Comparison of ENCODE assay signal across 8 mouse cellular contexts in genomic region chr9:65141306-65141975, GRCm38 (mm10). TPM values are rescaled to one million over a fixed set of nuclear protein-coding genes. Genes with fewer than 3 reads are reported as not detected.
DNase-seq lines count a peak whose midpoint lies in the region; ATAC-seq and TF ChIP-seq lines count a peak whose summit lies in the region.

No protein-coding gene starts in this region.

- no peak for TF ChIP-seq CTCF in left cerebral cortex, adult 2 months (IDR thresholded peaks at IDR 0.05)
- TF ChIP-seq CTCF in bone marrow macrophage, adult 2 months (IDR thresholded peaks at IDR 0.05; ENCODE audit: low read depth, low read length): no peak
- no peak for TF ChIP-seq CTCF in olfactory bulb, adult 2 months (IDR thresholded peaks at IDR 0.05; ENCODE audit: insufficient read depth, low read depth, low read length)

- H3K4me3 ChIP-seq in left cerebral cortex, adult 2 months: peak overlapping the region; percentile 66
- H3K4me3 ChIP-seq in bone marrow macrophage, adult 2 months (ENCODE audit: insufficient read depth, low read length): peak overlapping the region; percentile 58
- peak overlapping the region; percentile 56 for H3K4me3 ChIP-seq in liver, embryonic 15.5 days (replicated peaks)
- peak overlapping the region; percentile 83 for H3K4me3 ChIP-seq in olfactory bulb, adult 2 months (ENCODE audit: insufficient read depth, low read depth, low read length)

- under 1% methylated on average over 68 of the region's 73 CpGs for WGBS in liver, embryonic 15.5 days (ENCODE audit: insufficient replicate concordance)
- WGBS in olfactory bulb, adult 2 months: under 1% methylated on average over 66 of the region's 73 CpGs

- no peaks in the 10 kb centered on the region for H3K4me1 ChIP-seq in bone marrow macrophage, adult 2 months (ENCODE audit: control insufficient read depth, insufficient read depth, low read length)
- peaks cover 14% of the 10 kb centered on the region for H3K4me1 ChIP-seq in liver, embryonic 15.5 days (replicated peaks)
- H3K4me1 ChIP-seq in olfactory bulb, adult 2 months (ENCODE audit: control insufficient read depth, insufficient read depth, low read length): peaks cover 9% of the 10 kb centered on the region

- H3K36me3 ChIP-seq in liver, embryonic 15.5 days (replicated peaks): no peaks in the 10 kb centered on the region

- peak overlapping the region; percentile 80 for H3K4me2 ChIP-seq in liver, embryonic 15.5 days

- no peak for TF ChIP-seq POLR2A in bone marrow macrophage, adult 2 months (IDR thresholded peaks at IDR 0.05; ENCODE audit: borderline replicate concordance, low read depth, low read length)
- no peak for TF ChIP-seq POLR2A in olfactory bulb, adult 2 months (IDR thresholded peaks at IDR 0.05; ENCODE audit: insufficient read depth, low read depth, low read length)

- H3K9me3 ChIP-seq in liver, embryonic 15.5 days (replicated peaks): no peaks in the 10 kb centered on the region

- H3K27me3 ChIP-seq in liver, embryonic 15.5 days: peaks cover 79% of the 10 kb centered on the region

- intact Hi-C loops in left cerebral cortex, adult 2 months (cut with DNase I): no loop called here
- intact Hi-C loops in gastrocnemius, postnatal 36 days (cut with DNase I): no loop called here

- DNase-seq in left cerebral cortex, adult 2 months (ENCODE audit: extremely low spot score in 1 of 2, low spot score in 2 of 2): peak; percentile 35 to 53
- no peak for DNase-seq in left cerebral cortex, adult 11 months (ENCODE audit: low spot score)
- peak; percentile 23 to 47 for DNase-seq in gastrocnemius, postnatal 36 days
- DNase-seq in kidney, adult 11 months: peak; percentile 20
- peak; percentile 62 for DNase-seq in yolk sac, embryonic 10.5 days (ENCODE audit: low spot score)

- peak; percentile 51 for ATAC-seq in liver, embryonic 15.5 days (ENCODE audit: insufficient read depth)

- peak overlapping the region; percentile 40; the same call in 1 of the 2 replicates for H3K27ac ChIP-seq in left cerebral cortex, adult 2 months
- no peak overlapping the region for H3K27ac ChIP-seq in bone marrow macrophage, adult 2 months (ENCODE audit: insufficient read depth, low read depth, low read length)
- H3K27ac ChIP-seq in liver, embryonic 15.5 days (replicated peaks): no peak overlapping the region
- no peak overlapping the region for H3K27ac ChIP-seq in olfactory bulb, adult 2 months (ENCODE audit: insufficient read depth, low read depth, low read length)

- H3K9ac ChIP-seq in liver, embryonic 15.5 days: no peak overlapping the region

RNA-seq across cellular contexts. Expression of gene Igdcc3, which starts 0.5 kb away (rescaled TPM):
- 1 to 10 TPM; 2.0 to 2.5 TPM for total RNA-seq in left cerebral cortex, adult 2 months (2021)
- not detected in 2 replicates for polyA plus RNA-seq in bone marrow macrophage, adult 2 months (2012; ENCODE audit: insufficient read depth, insufficient read length, missing spikeins)
- under 1 TPM; 0.10 to 0.26 TPM for total RNA-seq in gastrocnemius, postnatal 36 days (2021)
- polyA plus RNA-seq in liver, embryonic 15.5 days (2015; fragmentation: Nextera tagmentation; extraction: Ambion mirVana): 0.07 and 0.08 TPM in 2 replicates
- not detected in 2 replicates for polyA plus RNA-seq in olfactory bulb, adult 2 months (2012; ENCODE audit: insufficient read depth, insufficient read length, low replicate concordance, missing spikeins)

RNA-seq across cellular contexts. Expression of gene Igdcc4, which starts 40.2 kb away (rescaled TPM):
- total RNA-seq in left cerebral cortex, adult 2 months (2021): 10 to 100 TPM; 31.8 to 33.7 TPM
- polyA plus RNA-seq in bone marrow macrophage, adult 2 months (2012; ENCODE audit: insufficient read depth, insufficient read length, missing spikeins): 0.15 TPM in 1 of 2 replicates, not detected in the other
- 10 to 100 TPM; 24.4 to 26.6 TPM for total RNA-seq in gastrocnemius, postnatal 36 days (2021)
- 6.3 and 8.1 TPM in 2 replicates for polyA plus RNA-seq in liver, embryonic 15.5 days (2015; fragmentation: Nextera tagmentation; extraction: Ambion mirVana)
- polyA plus RNA-seq in olfactory bulb, adult 2 months (2012; ENCODE audit: insufficient read depth, insufficient read length, low replicate concordance, missing spikeins): not detected in 2 replicates

RNA-seq across cellular contexts. Expression of gene Parp16, which starts 53.7 kb away (rescaled TPM):
- 1 to 10 TPM; 3.6 to 4.0 TPM for total RNA-seq in left cerebral cortex, adult 2 months (2021)
- 2.9 TPM in 2 replicates for polyA plus RNA-seq in bone marrow macrophage, adult 2 months (2012; ENCODE audit: insufficient read depth, insufficient read length, missing spikeins)
- 1 to 10 TPM; 3.4 to 4.0 TPM for total RNA-seq in gastrocnemius, postnatal 36 days (2021)
- polyA plus RNA-seq in liver, embryonic 15.5 days (2015; fragmentation: Nextera tagmentation; extraction: Ambion mirVana): 9.5 and 10.2 TPM in 2 replicates
- not detected in 2 replicates for polyA plus RNA-seq in olfactory bulb, adult 2 months (2012; ENCODE audit: insufficient read depth, insufficient read length, low replicate concordance, missing spikeins)
